Mouse (Mus musculus): ENCODE measurements at regions not wholly inside any gene's neighbourhood (a gene's known extent, or its start where the extent isn't known, plus 50 kb on each side); places are given as distances from the start of the nearest gene placed in this dataset.

DNA sequence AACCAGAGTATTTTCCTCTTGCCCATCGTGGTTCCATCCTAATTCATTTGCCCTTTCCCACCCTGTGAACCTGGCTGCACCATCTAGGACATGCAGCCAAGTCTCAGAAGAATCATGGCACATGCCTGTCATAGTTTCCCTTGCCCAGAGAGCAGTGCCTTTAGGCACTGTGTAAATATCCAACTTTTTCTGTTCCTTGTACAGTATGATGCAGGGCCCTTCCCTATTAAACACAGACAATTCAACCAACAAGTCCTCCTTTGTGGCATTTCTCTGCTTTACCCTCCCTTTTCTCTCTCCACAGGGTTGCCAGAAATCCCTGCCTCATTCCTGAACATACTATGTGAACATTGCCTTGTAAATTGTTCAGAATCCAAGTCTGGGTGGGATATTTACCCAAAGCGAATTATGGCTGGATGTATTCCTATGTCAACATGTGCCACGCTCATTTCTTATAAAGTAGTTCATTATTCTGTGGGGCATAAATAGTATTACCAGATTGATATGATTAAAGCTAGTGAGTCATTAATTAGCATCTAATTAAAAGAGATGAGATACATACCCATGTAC is 349.1 kb downstream of the Insc start:
- TF ChIP-seq CTCF (conservative IDR thresholded peaks at IDR 0.05 in 1 of 2, IDR thresholded peaks at IDR 0.05 in 1 of 2; ENCODE audit: low read depth in 2 of 2, low read length in 2 of 2) (no peak), NRF1 (IDR thresholded peaks at IDR 0.05; ENCODE audit: low read depth, low read length) (no peak), POLR2A (IDR thresholded peaks at IDR 0.05; ENCODE audit: low read depth, low read length) (no peak), RCOR1 (conservative IDR thresholded peaks at IDR 0.05; ENCODE audit: low read depth, low read length) (no peak), MYC (IDR thresholded peaks at IDR 0.05; ENCODE audit: low read depth, low read length) (no peak)

Data from CH12.LX (cell line).